Mouse (Mus musculus): ENCODE data around the gene Stom. TPM values are rescaled to one million over a fixed set of nuclear protein-coding genes. Genes with fewer than 3 reads are reported as not detected.

The Stom gene
- polyA plus RNA-seq, 1 experiment: 87.9 TPM

DNA sequence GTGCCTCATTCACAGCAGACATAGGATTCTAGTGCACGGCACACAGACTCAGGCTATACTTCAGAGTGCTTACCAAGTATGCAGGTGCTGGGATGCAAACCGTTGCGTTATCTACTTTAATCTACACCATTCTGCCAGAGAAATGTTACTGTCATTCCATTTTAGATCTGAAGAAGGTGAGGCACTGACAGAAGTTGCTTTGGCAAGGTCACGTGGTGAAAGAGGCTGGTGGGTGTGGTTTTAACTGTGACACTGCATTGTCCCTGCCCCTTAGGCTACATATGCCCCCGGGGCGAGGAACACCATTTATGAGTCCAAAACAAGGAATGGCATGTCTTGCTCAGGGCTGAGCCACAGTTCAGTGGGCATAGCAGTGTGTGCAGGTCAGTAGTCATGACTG is 63.9 kb downstream of the Stom start:
- Histone ChIP-seq H3K79me2 (ENCODE audit: control insufficient read depth, insufficient read depth) (peaks cover 32% of the 10 kb centered on the region), H3ac (ENCODE audit: control insufficient read depth, insufficient read length, low read depth) (no peak overlapping the region), H3K27me3 (ENCODE audit: control insufficient read depth, insufficient read depth, insufficient read length) (no peaks in the 10 kb centered on the region), H3K79me3 (ENCODE audit: low read depth) (peaks cover 1% of the 10 kb centered on the region), H3K4me3 (ENCODE audit: insufficient read depth, poor library complexity, severe bottlenecking) (no peak overlapping the region), H3K36me3 (ENCODE audit: control insufficient read depth, insufficient read depth) (peaks cover 9% of the 10 kb centered on the region)
- peak; percentile 81 for TF ChIP-seq USF1 (IDR thresholded peaks at IDR 0.05; ENCODE audit: low read depth)
- TF ChIP-seq MYOG (IDR thresholded peaks at IDR 0.05; ENCODE audit: control insufficient read depth, extremely low read depth, insufficient read length): no peak

DNA sequence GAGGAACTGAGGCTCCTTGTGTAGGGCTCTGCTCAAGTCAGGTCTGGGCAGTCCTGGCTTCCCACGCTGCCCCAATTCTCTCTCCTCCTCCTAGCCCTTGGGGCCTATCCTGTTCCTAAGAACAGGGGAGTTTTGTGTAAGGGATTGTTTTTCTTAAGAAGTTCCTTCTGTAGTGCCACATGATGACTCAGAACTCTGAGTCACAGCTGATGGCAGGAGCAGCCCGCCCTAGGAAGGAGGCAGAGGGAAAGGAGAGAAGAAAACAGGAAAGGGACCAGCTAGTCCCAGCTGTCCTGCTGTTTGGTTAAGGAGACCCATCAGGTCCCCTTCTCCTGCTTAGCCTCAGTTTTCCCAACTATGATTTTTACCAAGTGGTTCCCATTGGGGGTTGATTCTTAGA is 65.0 kb downstream of the Stom start:
- no peaks in the 10 kb centered on the region for H3K27me3 ChIP-seq (ENCODE audit: control insufficient read depth, insufficient read depth, insufficient read length)
- H3ac ChIP-seq (ENCODE audit: control insufficient read depth, insufficient read length, low read depth): no peak overlapping the region
- H3K36me3 ChIP-seq (ENCODE audit: control insufficient read depth, insufficient read depth): peaks cover 9% of the 10 kb centered on the region
- no peak overlapping the region for H3K4me3 ChIP-seq (ENCODE audit: insufficient read depth, poor library complexity, severe bottlenecking)
- peaks cover 43% of the 10 kb centered on the region for H3K79me2 ChIP-seq (ENCODE audit: control insufficient read depth, insufficient read depth)
- peak; percentile 94 for TF ChIP-seq FOSL1 (IDR thresholded peaks at IDR 0.05; ENCODE audit: insufficient read depth, low read length, poor library complexity, severe bottlenecking)
- TF ChIP-seq MYOD1 (IDR thresholded peaks at IDR 0.05; ENCODE audit: control insufficient read depth, insufficient read length, low read depth): peak; percentile 47
- TF ChIP-seq CTCF (IDR thresholded peaks at IDR 0.05; ENCODE audit: control insufficient read depth, insufficient read depth, insufficient read length): no peak
- TF ChIP-seq MYOG (IDR thresholded peaks at IDR 0.05; ENCODE audit: control insufficient read depth, extremely low read depth, insufficient read length): no peak
- peak; percentile 82 for TF ChIP-seq MAX (IDR thresholded peaks at IDR 0.05)
- no peak for TF ChIP-seq CEBPB (IDR thresholded peaks at IDR 0.05; ENCODE audit: low read depth)
- H3K79me3 ChIP-seq (ENCODE audit: low read depth): peaks cover 3% of the 10 kb centered on the region

DNA sequence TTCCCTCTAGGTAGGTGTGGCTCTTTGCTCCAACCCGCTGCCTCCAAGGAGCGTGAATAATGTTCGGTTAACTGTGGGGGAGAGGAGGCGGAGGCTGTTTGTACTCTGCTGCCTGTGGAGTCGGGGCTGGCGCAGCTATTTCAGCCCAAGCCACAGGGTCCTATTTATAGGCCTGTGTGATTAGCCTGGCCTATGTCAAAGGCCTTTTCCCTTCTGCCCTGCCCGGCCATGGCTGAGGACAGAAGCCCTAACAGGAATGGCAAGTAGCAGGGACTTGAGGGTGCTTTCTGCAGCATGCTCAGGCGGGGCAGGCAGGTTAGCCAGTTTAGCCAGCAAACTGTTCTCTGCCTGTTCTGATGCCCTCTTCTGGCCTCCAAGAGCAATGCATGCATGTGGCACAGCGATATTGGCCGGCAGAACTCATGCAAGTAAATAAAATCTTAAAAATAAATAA is 66.2 kb downstream of the Stom start:
- TF ChIP-seq MAX (IDR thresholded peaks at IDR 0.05) (peak; percentile 28), USF1 (IDR thresholded peaks at IDR 0.05; ENCODE audit: low read depth) (no peak), MYOD1 (IDR thresholded peaks at IDR 0.05; ENCODE audit: control insufficient read depth, insufficient read length, low read depth) (no peak), CTCF (IDR thresholded peaks at IDR 0.05; ENCODE audit: control insufficient read depth, insufficient read depth, insufficient read length) (peak; percentile 54), CEBPB (IDR thresholded peaks at IDR 0.05; ENCODE audit: low read depth) (no peak), FOSL1 (IDR thresholded peaks at IDR 0.05; ENCODE audit: insufficient read depth, low read length, poor library complexity, severe bottlenecking) (no peak)
- peaks cover 9% of the 10 kb centered on the region for H3K36me3 ChIP-seq (ENCODE audit: control insufficient read depth, insufficient read depth)
- H3K79me3 ChIP-seq (ENCODE audit: low read depth): peaks cover 5% of the 10 kb centered on the region
- no peaks in the 10 kb centered on the region for H3K27me3 ChIP-seq (ENCODE audit: control insufficient read depth, insufficient read depth, insufficient read length)
- H3K79me2 ChIP-seq (ENCODE audit: control insufficient read depth, insufficient read depth): peaks cover 55% of the 10 kb centered on the region
- peak overlapping the region; percentile 14 for H3ac ChIP-seq (ENCODE audit: control insufficient read depth, insufficient read length, low read depth)
- H3K4me3 ChIP-seq (ENCODE audit: insufficient read depth, poor library complexity, severe bottlenecking): no peak overlapping the region

DNA sequence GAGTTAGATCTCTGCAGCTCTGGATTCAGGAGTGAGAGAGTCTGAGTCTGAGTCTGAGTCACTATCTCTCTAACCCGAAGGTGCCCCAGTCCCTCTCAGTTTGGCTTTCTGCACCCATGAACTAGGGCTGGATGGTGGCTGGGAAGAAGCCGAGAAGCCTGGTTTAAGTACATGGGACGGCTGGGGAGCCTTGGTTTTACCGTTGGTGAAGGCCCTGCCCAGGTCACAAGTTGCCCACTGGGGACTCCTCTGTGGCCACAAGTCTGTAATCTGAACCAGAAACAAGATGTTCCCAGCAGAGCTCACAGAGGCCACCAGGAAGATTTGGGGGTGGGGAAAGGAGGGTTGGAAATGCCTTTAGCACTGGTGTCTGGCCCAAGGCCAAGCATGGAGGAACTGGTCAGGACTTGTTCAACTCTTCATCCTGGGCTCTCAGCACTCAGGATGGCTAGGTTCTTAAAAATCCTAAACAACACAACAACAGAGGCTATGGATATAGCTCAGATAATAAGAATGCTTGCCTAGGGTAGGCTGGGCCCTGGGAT is 67.0 kb downstream of the Stom start:
- no peak overlapping the region for H3ac ChIP-seq (ENCODE audit: control insufficient read depth, insufficient read length, low read depth)
- TF ChIP-seq MYOD1 (IDR thresholded peaks at IDR 0.05; ENCODE audit: control insufficient read depth, insufficient read length, low read depth) (no peak), CTCF (IDR thresholded peaks at IDR 0.05; ENCODE audit: control insufficient read depth, insufficient read depth, insufficient read length) (no peak), MAX (IDR thresholded peaks at IDR 0.05) (no peak), CEBPB (IDR thresholded peaks at IDR 0.05; ENCODE audit: low read depth) (no peak), MYOG (IDR thresholded peaks at IDR 0.05; ENCODE audit: control insufficient read depth, extremely low read depth, insufficient read length) (no peak), FOSL1 (IDR thresholded peaks at IDR 0.05; ENCODE audit: insufficient read depth, low read length, poor library complexity, severe bottlenecking) (no peak), USF1 (IDR thresholded peaks at IDR 0.05; ENCODE audit: low read depth) (no peak)
- H3K36me3 ChIP-seq (ENCODE audit: control insufficient read depth, insufficient read depth): peaks cover 2% of the 10 kb centered on the region
- peaks cover 5% of the 10 kb centered on the region for H3K79me3 ChIP-seq (ENCODE audit: low read depth)
- H3K79me2 ChIP-seq (ENCODE audit: control insufficient read depth, insufficient read depth): peaks cover 60% of the 10 kb centered on the region
- no peaks in the 10 kb centered on the region for H3K27me3 ChIP-seq (ENCODE audit: control insufficient read depth, insufficient read depth, insufficient read length)
- H3K4me3 ChIP-seq (ENCODE audit: insufficient read depth, poor library complexity, severe bottlenecking): no peak overlapping the region

DNA sequence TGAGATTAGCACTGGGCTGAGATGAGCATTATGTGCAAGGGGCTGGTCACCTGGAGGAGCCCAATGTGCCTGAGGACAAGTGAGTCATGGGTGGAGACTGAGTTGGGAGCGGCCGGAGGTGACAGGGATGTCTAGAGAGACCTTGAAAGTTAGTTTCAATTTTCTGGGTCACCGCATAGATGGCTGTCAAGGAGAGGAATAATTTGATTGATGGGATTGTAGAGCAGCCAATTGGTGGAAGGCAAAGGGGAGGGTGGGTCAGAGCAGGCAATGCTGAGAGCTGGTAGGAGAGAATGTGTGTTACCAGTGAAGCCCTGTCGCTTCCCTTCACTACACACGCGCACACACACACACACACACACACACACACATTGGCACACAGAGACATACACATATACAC is 67.6 kb downstream of the Stom start:
- Histone ChIP-seq H3ac (ENCODE audit: control insufficient read depth, insufficient read length, low read depth) (no peak overlapping the region), H3K36me3 (ENCODE audit: control insufficient read depth, insufficient read depth) (no peaks in the 10 kb centered on the region), H3K27me3 (ENCODE audit: control insufficient read depth, insufficient read depth, insufficient read length) (no peaks in the 10 kb centered on the region), H3K79me3 (ENCODE audit: low read depth) (peaks cover 9% of the 10 kb centered on the region), H3K79me2 (ENCODE audit: control insufficient read depth, insufficient read depth) (peaks cover 60% of the 10 kb centered on the region), H3K4me3 (ENCODE audit: insufficient read depth, poor library complexity, severe bottlenecking) (no peak overlapping the region)
- TF ChIP-seq USF1 (IDR thresholded peaks at IDR 0.05; ENCODE audit: low read depth): no peak
- TF ChIP-seq CTCF (IDR thresholded peaks at IDR 0.05; ENCODE audit: control insufficient read depth, insufficient read depth, insufficient read length): no peak
- TF ChIP-seq MYOD1 (IDR thresholded peaks at IDR 0.05; ENCODE audit: control insufficient read depth, insufficient read length, low read depth): no peak
- no peak for TF ChIP-seq MAX (IDR thresholded peaks at IDR 0.05)
- TF ChIP-seq MYOG (IDR thresholded peaks at IDR 0.05; ENCODE audit: control insufficient read depth, extremely low read depth, insufficient read length): no peak
- no peak for TF ChIP-seq FOSL1 (IDR thresholded peaks at IDR 0.05; ENCODE audit: insufficient read depth, low read length, poor library complexity, severe bottlenecking)
- no peak for TF ChIP-seq CEBPB (IDR thresholded peaks at IDR 0.05; ENCODE audit: low read depth)
